Mouse (Mus musculus) cortical plate, adult 2 months (tissue): ENCODE measurements at regions not wholly inside any gene's neighbourhood (a gene's known extent, or its start where the extent isn't known, plus 50 kb on each side); places are given as distances from the start of the nearest gene placed in this dataset.

ENCODE experiments used
- CTCF ChIP-seq: fragments of 200-500 bp; IDR thresholded peaks from 2 replicates; pipeline ENCODE4 v1.5.1; 2011; ENCODE audit warnings: mild to moderate bottlenecking, control low read depth, low read length; ENCODE audit not compliant: insufficient read depth; ENCODE audit errors: extremely low read depth
- POLR2A ChIP-seq: fragments of 200-500 bp; IDR thresholded peaks from 2 replicates; pipeline ENCODE4 v1.6.1; 2011; ENCODE audit warnings: mild to moderate bottlenecking, low read length, control low read depth; ENCODE audit not compliant: insufficient read depth; ENCODE audit errors: extremely low read depth

- TF ChIP-seq CTCF, result no peak
- TF ChIP-seq POLR2A, result no peak
These were observed 411.4 kb upstream of the Mki67 start for GRCm38 (mm10) chr7:136127576-136127975.
